Mouse (Mus musculus): Measurements from ENCODE around the gene Dennd4b.

DNA sequence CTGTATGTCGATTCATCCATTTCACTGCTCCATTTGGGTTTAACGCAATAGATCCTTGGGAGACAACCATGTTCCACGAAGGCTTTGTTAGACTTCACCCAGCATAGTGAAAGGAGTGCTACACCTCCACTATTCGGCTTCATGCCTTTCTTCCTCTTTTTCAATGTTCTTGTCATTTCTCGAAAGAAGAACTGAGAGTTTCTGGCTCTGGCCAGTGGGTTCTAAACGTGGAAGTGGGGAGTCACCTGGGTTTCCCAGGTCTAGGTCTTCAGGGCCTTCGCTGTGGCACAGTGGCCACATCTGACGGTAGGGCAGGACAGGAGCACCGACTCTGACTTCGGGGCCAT is 325 bp upstream of the Dennd4b start:
- TF ChIP-seq TAL1 (conservative IDR thresholded peaks at IDR 0.05; ENCODE audit: low read depth, low read length) = no peak
- no peak for TF ChIP-seq CTCF (IDR thresholded peaks at IDR 0.05; ENCODE audit: low read depth, low read length)

All from G1E (cell line).